Mouse (Mus musculus) lung, adult 2 months (tissue): ENCODE measurements around the gene Rtp3.

ENCODE experiments used
- CTCF ChIP-seq: fragments of 200-500 bp; IDR thresholded peaks from 2 replicates; pipeline ENCODE4 v1.5.1; 2011; ENCODE audit warnings: mild to moderate bottlenecking, low read length, control low read depth; ENCODE audit not compliant: insufficient read depth
- POLR2A ChIP-seq: fragments of 200-500 bp; IDR thresholded peaks from 2 replicates; pipeline ENCODE4 v1.6.1; 2011; ENCODE audit warnings: low read depth, mild to moderate bottlenecking, control low read depth, low read length, borderline replicate concordance; ENCODE audit errors: extremely low read depth

DNA sequence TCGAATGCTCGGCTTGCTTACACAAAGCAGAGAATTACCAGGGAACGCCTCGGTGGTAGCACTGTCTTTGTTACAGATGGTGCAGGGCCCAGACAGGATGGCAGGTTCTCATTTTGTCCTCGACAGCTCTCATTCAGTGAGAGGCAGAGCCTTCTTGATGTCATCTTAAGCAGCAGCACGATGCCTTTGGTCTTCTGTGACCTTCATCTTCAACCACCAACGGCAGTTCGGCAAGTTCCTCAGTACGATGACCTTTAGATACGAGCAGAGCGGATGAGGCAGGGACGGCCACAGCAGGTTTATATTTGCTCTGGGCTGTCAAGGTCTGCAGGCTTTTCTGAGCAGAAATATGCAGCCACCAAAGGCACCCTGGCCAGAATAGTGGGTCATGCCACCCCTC, 11.2 kb upstream of the Rtp3 start:
- no peak for TF ChIP-seq CTCF
- no peak for TF ChIP-seq POLR2A
